Mouse (Mus musculus): ENCODE results near the gene Orm1.

DNA sequence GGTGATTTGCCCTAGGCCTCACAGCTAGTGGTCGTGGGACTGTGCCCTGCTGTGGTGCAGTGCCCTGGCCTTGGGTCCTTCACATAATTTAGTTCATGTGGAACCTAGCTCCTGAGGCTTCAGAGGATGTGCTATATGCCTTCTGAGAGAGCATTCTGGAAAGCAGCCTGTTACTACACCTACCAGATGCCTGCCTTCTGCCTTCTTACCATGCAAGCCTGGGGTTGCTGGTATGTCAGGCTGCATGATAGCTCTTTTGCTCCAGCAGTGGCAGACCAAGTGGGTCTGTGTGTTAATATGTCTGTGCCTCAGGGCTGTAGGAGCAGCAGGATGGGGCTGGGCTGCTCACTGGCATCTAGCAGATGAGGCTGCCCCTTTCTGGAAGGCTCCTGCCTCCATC is 48.7 kb upstream of the Orm1 start:
- TF ChIP-seq CTCF (IDR thresholded peaks at IDR 0.05; ENCODE audit: low read depth) (no peak), EP300 (IDR thresholded peaks at IDR 0.05; ENCODE audit: low read depth) (no peak)
